Mouse (Mus musculus) embryonic facial prominence, embryonic 14.5 days (tissue): ENCODE results near the gene Upk1b. TPM values are rescaled to one million over a fixed set of nuclear protein-coding genes. Genes with fewer than 3 reads are reported as not detected.

Experiments
- ATAC-seq: fragments of 200-750 bp; cut with Nextera tagmentation; 2 replicates; pipeline ENCODE4 v1.8.0; 2017; ENCODE audit warnings: low read depth, moderate number of reproducible peaks, moderate TSS enrichment
- DNase-seq: peaks from one replicate; pipeline ENCODE4 v3.0.0-alpha.2; 2015; ENCODE audit warnings: low spot score
- H3K27ac ChIP-seq: fragments of 300-500 bp; sonication (generic); replicated peaks from 2 replicates; pipeline ENCODE4 v1.5.1; 2014; ENCODE audit warnings: low read depth, mild to moderate bottlenecking, low read length, moderate library complexity
- H3K27me3 ChIP-seq: fragments of 300-500 bp; sonication (generic); replicated peaks from 2 replicates; pipeline ENCODE4 v1.6.1; 2014; ENCODE audit warnings: low read length; ENCODE audit not compliant: control insufficient read depth, insufficient read depth
- H3K36me3 ChIP-seq: fragments of 300-500 bp; sonication (generic); 2 replicates; pipeline ENCODE4 v1.6.1; 2014; ENCODE audit warnings: low read length, mixed read lengths; ENCODE audit not compliant: control insufficient read depth, insufficient read depth
- H3K4me1 ChIP-seq: fragments of 300-500 bp; sonication (generic); 2 replicates; pipeline ENCODE4 v1.6.1; 2014; ENCODE audit warnings: antibody characterized with exemption, low read length; ENCODE audit not compliant: control insufficient read depth, insufficient read depth
- H3K4me2 ChIP-seq: fragments of 300-500 bp; sonication (generic); 2 replicates; pipeline ENCODE4 v1.6.1; 2014; ENCODE audit warnings: low read depth, mild to moderate bottlenecking, low read length, moderate library complexity, mixed read lengths
- H3K4me3 ChIP-seq: fragments of 300-500 bp; sonication (generic); 2 replicates; pipeline ENCODE4 v1.5.1; 2014; ENCODE audit warnings: low read depth, mild to moderate bottlenecking, low read length
- H3K9ac ChIP-seq: fragments of 300-500 bp; sonication (generic); 2 replicates; pipeline ENCODE4 v1.6.1; 2014; ENCODE audit warnings: low read depth, mild to moderate bottlenecking, low read length, moderate library complexity, mixed read lengths
- H3K9me3 ChIP-seq: fragments of 300-500 bp; sonication (generic); 2 replicates; pipeline ENCODE4 v1.6.1; 2016; ENCODE audit warnings: low read length; ENCODE audit not compliant: control insufficient read depth
- WGBS: fragments of 180-500 bp; shearing (Covaris S2); extraction: QIAGEN DNeasy Blood & Tissue Kit; methylation state at CpG from one replicate; pipeline ENCODE4 v1.1.7; 2014; 5-methylcytosine and 5-hydroxymethylcytosine counted together
- polyA plus RNA-seq: library from polyadenylated mRNA; unstranded; fragments of >200 nt; fragmentation: Nextera tagmentation; extraction: Ambion mirVana; gene quantifications from 2 replicates; pipeline ENCODE4 v1.2.1, GENCODE M21; 2014

The Upk1b gene
- polyA plus RNA-seq, 1 experiment from 2014 or later: 34.4 TPM

DNA sequence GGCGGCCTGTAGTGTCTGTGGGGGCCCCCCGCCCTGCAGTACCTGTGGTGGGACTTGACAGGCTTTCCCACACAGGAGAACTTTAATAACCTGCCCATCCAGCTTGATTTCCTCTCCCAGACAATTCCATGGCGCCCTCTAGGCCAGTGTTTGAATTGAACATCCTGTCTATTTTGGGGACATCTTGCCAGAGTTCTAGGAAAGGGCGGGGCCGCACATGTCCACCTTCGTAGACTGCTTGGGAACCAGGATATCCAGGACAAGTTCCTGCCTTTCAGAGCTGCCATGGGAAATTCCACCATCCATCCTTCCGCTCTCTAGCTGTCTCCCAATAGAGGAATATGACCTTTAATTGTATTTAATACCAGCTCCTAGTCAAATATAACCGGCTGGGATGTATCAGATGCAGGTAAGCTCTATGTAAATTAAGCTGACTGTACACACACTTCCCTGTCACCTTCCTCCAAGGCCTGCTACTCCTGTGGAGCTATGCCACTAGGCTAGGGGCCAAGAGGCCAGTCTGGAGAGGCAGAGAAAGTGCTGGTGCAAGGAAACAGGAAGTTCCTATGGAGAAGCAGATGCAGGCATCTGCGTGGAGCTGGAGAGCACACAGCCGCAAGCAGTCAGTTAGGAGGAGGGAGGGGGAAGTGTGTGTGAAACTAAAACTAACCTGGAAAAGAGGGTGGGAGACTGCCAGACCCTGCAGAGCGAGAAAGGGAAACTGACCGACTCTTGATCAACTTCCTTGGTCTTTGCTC is 41.8 kb downstream of the Upk1b start:
- peaks cover 16% of the 10 kb centered on the region for H3K36me3 ChIP-seq
- WGBS: 68% methylated on average over 12 of the region's 12 CpGs
- H3K9ac ChIP-seq: no peak overlapping the region
- no peaks in the 10 kb centered on the region for H3K9me3 ChIP-seq
- H3K4me1 ChIP-seq: peaks cover 6% of the 10 kb centered on the region
- H3K27ac ChIP-seq: no peak overlapping the region
- H3K27me3 ChIP-seq: no peaks in the 10 kb centered on the region
- no peak overlapping the region for H3K4me3 ChIP-seq
- no peak overlapping the region for H3K4me2 ChIP-seq
- DNase-seq (no peak), ATAC-seq (no peak)

- Histone ChIP-seq H3K4me2 (no peak overlapping the region), H3K4me1 (peaks cover 13% of the 10 kb centered on the region), H3K9me3 (no peaks in the 10 kb centered on the region), H3K27me3 (no peaks in the 10 kb centered on the region), H3K9ac (no peak overlapping the region), H3K36me3 (peaks cover 10% of the 10 kb centered on the region; the same call in 1 of the 2 replicates), H3K27ac (no peak overlapping the region), H3K4me3 (no peak overlapping the region)
- WGBS: 95% methylated on average over 19 of the region's 19 CpGs
- ATAC-seq (no peak), DNase-seq (no peak)
Measured at GRCm38 (mm10) chr16:38757626-38758025, 42.5 kb downstream of the Upk1b start.

DNA sequence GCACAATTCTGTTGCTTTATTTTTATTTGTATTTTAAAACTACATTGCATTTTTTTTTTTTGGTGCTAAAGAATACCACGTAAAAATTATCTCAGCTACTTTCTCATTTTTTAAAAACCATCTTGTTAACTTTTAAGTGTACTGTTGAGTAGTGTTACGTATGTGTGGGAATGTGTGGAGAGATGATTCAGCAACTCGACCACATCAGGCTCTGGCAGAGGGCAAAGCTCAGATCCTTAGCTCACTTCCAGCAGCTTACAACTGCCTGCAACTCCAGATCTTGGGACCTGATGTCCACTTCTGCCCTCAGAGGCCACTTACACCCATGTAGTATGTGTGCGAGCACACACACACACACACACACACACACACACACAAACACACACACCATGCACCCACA is 43.6 kb downstream of the Upk1b start:
- ATAC-seq (no peak), DNase-seq (no peak)
- Histone ChIP-seq H3K27ac (no peak overlapping the region), H3K9me3 (no peaks in the 10 kb centered on the region), H3K36me3 (peaks cover 8% of the 10 kb centered on the region; the same call in 1 of the 2 replicates), H3K4me1 (peaks cover 14% of the 10 kb centered on the region), H3K27me3 (no peaks in the 10 kb centered on the region), H3K4me3 (no peak overlapping the region), H3K4me2 (no peak overlapping the region), H3K9ac (no peak overlapping the region)
- 73% methylated on average over 4 of the region's 4 CpGs for WGBS

DNA sequence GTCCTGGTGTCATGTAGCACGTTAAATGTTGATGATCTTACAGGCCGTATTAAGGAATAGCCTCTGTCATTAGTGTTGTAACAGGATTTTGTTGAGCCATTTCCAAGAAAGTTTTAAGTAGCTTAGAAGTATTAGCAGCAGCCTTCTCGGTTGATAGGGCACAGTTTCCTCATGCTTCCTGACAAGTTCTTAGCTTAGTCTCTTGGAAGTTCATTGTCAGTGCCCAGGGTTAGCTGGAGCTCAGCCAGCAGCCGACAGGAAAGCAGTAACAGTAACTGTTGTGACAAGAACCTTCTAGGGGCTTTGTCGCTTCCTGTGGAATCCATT is 44.0 kb downstream of the Upk1b start:
- DNase-seq (peak; percentile 85), ATAC-seq (peak; percentile 34; the same call in 1 of the 2 replicates)
- 17% methylated on average over 5 of the region's 5 CpGs for WGBS
- Histone ChIP-seq H3K4me2 (no peak overlapping the region), H3K9me3 (no peaks in the 10 kb centered on the region), H3K9ac (no peak overlapping the region), H3K27ac (no peak overlapping the region), H3K4me3 (no peak overlapping the region), H3K36me3 (peaks cover 8% of the 10 kb centered on the region; the same call in 1 of the 2 replicates), H3K4me1 (peaks cover 14% of the 10 kb centered on the region), H3K27me3 (no peaks in the 10 kb centered on the region)

DNA sequence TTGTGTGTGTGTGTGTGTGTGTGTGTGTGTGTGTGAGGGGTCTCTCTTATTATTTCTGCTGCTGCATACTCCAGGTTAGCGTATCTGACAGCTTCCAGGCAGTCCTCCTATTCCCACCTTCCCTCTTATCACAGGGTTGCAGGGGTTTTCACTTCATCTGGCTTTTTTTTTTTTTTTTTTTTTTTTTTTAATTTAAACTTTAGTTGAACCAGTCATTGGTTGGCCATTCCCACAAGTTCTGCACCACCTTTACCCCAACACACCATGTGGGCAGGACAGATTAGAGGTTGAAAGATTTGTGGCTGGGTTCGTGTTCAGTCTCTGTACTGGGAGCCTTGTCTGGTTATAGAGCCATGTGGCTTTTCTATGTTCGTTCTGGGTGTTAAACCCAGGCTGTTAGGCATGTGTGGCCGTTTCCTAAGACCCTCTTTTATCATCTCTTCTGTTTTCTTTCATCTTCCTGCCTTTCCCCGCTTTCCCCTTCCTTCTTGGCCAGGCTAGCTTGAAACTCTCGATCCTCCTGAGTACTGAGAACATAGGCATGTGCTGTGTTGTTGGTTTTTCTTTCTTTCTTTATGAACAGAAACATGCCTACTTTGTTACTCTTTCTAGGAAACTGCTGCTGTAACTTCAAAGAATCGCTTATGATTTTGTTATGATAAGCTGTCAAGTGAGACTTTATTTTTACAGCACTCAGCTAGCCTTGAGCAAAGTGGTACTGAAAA is 44.5 kb downstream of the Upk1b start:
- no peak overlapping the region for H3K4me2 ChIP-seq
- H3K4me3 ChIP-seq: no peak overlapping the region
- ATAC-seq (no peak), DNase-seq (peak; percentile 28)
- peaks cover 8% of the 10 kb centered on the region; the same call in 1 of the 2 replicates for H3K36me3 ChIP-seq
- H3K27me3 ChIP-seq: no peaks in the 10 kb centered on the region
- H3K9me3 ChIP-seq: no peaks in the 10 kb centered on the region
- WGBS: 38% methylated on average over 7 of the region's 7 CpGs
- peaks cover 14% of the 10 kb centered on the region for H3K4me1 ChIP-seq
- H3K27ac ChIP-seq: no peak overlapping the region
- no peak overlapping the region for H3K9ac ChIP-seq

DNA sequence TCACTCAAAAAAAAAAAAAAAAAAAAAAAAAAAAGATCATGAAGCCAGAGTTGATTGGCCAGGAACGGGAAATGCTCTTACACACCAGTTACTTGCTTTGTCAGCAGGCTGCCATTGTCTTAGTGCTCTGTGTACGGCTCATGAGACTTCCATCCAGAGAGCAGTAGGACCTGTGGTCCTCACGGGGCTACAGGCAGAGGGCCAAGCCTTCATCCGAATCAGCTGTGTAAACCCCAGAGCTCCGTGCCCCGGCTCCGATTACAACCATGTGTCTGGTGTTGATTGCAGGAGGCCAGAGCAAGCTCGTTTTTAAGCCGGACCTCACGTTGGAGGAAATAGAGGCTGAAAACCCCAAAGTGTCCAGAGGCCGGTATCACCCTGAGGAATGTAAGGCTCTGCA is 46.5 kb downstream of the Upk1b start:
- Histone ChIP-seq H3K27ac (no peak overlapping the region), H3K4me3 (no peak overlapping the region), H3K36me3 (peaks cover 7% of the 10 kb centered on the region; the same call in 1 of the 2 replicates), H3K9ac (no peak overlapping the region), H3K9me3 (no peaks in the 10 kb centered on the region), H3K4me1 (peaks cover 14% of the 10 kb centered on the region), H3K4me2 (0 out of 2 replicates have a peak overlapping the region, but pooled peaks have one; percentile 16), H3K27me3 (no peaks in the 10 kb centered on the region)
- ATAC-seq: peak; percentile 80
- 14% methylated on average over 11 of the region's 11 CpGs for WGBS
- DNase-seq: peak; percentile 84

DNA sequence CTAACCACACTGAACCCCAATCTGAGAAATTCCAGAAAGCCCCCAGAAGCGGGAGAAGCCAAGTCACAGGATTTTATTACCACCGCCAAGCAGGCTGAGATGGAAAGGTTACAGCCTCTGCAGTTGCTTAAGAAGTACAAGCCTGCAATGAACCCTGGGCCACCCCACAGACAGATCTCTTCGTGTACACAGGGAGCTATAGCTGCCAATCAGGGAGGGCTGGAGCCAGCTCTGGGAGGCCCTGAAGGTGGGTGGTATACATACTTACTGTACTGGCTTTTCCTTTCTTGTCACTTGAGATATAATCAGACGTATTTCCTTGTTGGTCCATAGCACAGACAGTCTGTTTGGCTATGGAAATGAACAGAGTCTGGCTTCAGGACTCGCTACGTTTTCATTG is 49.3 kb downstream of the Upk1b start:
- ATAC-seq (no peak), DNase-seq (peak; percentile 27)
- WGBS: 64% methylated on average over 6 of the region's 6 CpGs
- Histone ChIP-seq H3K9ac (no peak overlapping the region), H3K4me1 (peaks cover 14% of the 10 kb centered on the region), H3K9me3 (no peaks in the 10 kb centered on the region), H3K4me3 (no peak overlapping the region), H3K4me2 (no peak overlapping the region), H3K27me3 (no peaks in the 10 kb centered on the region), H3K27ac (no peak overlapping the region), H3K36me3 (0 out of 2 replicates have a peak, but pooled peaks cover 3% of the 10 kb centered on the region)

GRCm38 (mm10) chr16:38743941-38744673 is 56.0 kb downstream of the Upk1b start:
- no peak for ATAC-seq
- 85% methylated on average over 10 of the region's 10 CpGs for WGBS
- no peak for DNase-seq
- Histone ChIP-seq H3K36me3 (0 out of 2 replicates have a peak, but pooled peaks cover 6% of the 10 kb centered on the region), H3K4me3 (no peak overlapping the region), H3K9ac (no peak overlapping the region), H3K4me1 (no peaks in the 10 kb centered on the region), H3K27ac (no peak overlapping the region), H3K9me3 (no peaks in the 10 kb centered on the region), H3K4me2 (no peak overlapping the region), H3K27me3 (no peaks in the 10 kb centered on the region)
